Mouse (Mus musculus): ENCODE results near the gene Metrnl.

GRCm38 (mm10) chr11:121702111-121702894 lies 959 bp downstream of the Metrnl start:
- TF ChIP-seq CTCF (IDR thresholded peaks at IDR 0.05; ENCODE audit: control insufficient read depth, insufficient read depth, insufficient replicate concordance, low read depth, low read length) (no peak), POLR2A (IDR thresholded peaks at IDR 0.05; ENCODE audit: control insufficient read depth, low read depth, low read length) (peak; percentile 56; the same call in 1 of the 2 replicates)
